Mouse (Mus musculus) testis, adult 2 months (tissue): ENCODE data around the gene Slc39a2.

ENCODE experiments used
- CTCF ChIP-seq: fragments of 200-500 bp; IDR thresholded peaks from 2 replicates; pipeline ENCODE4 v1.5.1; 2012; ENCODE audit warnings: low read depth, mild to moderate bottlenecking, inconsistent platforms, low read length, moderate library complexity; ENCODE audit not compliant: control insufficient read depth, insufficient read depth, insufficient replicate concordance
- POLR2A ChIP-seq: fragments of 200-500 bp; IDR thresholded peaks from 2 replicates; pipeline ENCODE4 v1.6.1; 2012; ENCODE audit warnings: low read depth, mild to moderate bottlenecking, inconsistent platforms, low read length, moderate library complexity; ENCODE audit not compliant: control insufficient read depth

DNA sequence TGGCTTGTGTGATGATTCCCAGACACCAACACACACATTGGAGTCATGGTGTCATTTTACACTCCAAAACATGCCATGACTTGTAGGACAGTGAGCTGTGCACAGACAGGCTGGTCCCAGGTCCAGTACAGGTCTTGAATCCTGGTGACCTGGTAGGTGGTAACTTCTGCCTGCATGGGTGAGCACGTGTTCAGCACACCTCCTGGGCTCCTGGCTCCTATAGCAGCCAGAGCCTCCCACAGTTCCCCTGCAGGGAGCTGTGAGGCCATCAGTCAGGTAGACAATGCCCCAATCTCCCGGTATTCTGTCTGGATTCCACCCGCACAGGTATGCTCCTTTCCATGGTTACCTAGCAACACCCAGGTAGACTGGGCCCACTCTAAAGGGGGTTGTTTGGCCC lies 46.1 kb upstream of the Slc39a2 start:
- TF ChIP-seq CTCF (no peak), POLR2A (no peak)
